In the genomic region with DNA sequence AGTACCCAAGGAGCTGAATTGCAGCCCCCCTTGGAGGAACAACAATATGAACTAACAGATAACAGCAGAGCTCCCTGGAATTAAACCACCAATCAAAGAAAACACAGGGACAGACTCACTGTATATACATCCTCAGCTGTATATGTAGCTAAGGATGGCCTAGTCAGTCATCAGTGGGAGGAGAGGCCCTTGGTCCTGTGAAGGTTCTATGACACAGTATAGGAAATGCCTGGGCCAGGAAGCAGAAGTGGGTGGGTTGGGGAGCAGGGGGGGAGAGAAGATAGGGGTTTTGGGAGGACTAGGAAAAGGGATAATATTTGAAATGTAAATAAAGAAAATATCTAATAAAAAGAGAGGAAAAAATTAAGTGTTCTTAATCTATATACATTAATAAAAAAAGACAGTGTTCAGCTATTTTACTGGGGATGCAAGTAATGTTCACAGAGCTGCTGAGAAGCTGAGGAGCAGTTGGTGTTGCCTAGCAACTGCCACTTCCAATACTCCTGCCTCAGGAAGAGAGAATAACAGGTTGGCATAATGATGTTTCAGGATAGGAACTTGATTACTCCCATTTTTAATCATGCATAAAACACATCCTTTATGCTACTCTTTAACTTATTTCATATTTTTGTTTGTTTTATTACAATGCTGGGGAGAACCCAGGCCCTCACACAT, we compare ENCODE assay signal across 27 mouse cellular contexts. TPM values are rescaled to one million over a fixed set of nuclear protein-coding genes. Genes with fewer than 3 reads are reported as not detected.
DNase-seq lines count a peak whose midpoint lies in the region; ATAC-seq lines count a peak whose summit lies in the region.
"Had no signal": no experiment of that assay in that cellular context is flagged by ENCODE, and none has a peak within 500 bp of the region (broad histone marks: within the 10 kb centered on the region; RNA-seq: fewer than 3 reads in every experiment).

No protein-coding gene starts in this region.

- no peaks in the 10 kb centered on the region for H3K36me3 ChIP-seq in forebrain, embryonic 16.5 days (ENCODE audit: control insufficient read depth, insufficient read depth)
- no peaks in the 10 kb centered on the region for H3K36me3 ChIP-seq in forebrain, embryonic 11.5 days (ENCODE audit: control insufficient read depth, insufficient read depth, low read length)
- no peaks in the 10 kb centered on the region for H3K36me3 ChIP-seq in neural tube, embryonic 15.5 days
- H3K36me3 ChIP-seq: embryonic facial prominence, embryonic 10.5 days; limb, embryonic 12.5 days had no signal

- no peaks in the 10 kb centered on the region for H3K9me3 ChIP-seq in forebrain, embryonic 16.5 days (ENCODE audit: control insufficient read depth, low read length)
- H3K9me3 ChIP-seq in forebrain, embryonic 11.5 days (ENCODE audit: control insufficient read depth, low read length): no peaks in the 10 kb centered on the region
- no peaks in the 10 kb centered on the region for H3K9me3 ChIP-seq in neural tube, embryonic 15.5 days (replicated peaks)
- H3K9me3 ChIP-seq: embryonic facial prominence, embryonic 10.5 days; limb, embryonic 12.5 days had no signal

- H3K27me3 ChIP-seq in forebrain, embryonic 16.5 days (replicated peaks; ENCODE audit: control insufficient read depth, insufficient read depth, low read length): no peaks in the 10 kb centered on the region
- H3K27me3 ChIP-seq in forebrain, embryonic 11.5 days (ENCODE audit: control insufficient read depth, insufficient read depth, low read length): no peaks in the 10 kb centered on the region
- no peaks in the 10 kb centered on the region for H3K27me3 ChIP-seq in neural tube, embryonic 15.5 days (replicated peaks)
- H3K27me3 ChIP-seq: limb, embryonic 12.5 days had no signal

- no peak overlapping the region for H3K27ac ChIP-seq in forebrain, embryonic 16.5 days (ENCODE audit: low read length)
- H3K27ac ChIP-seq in forebrain, embryonic 11.5 days (ENCODE audit: low read depth, low read length): no peak overlapping the region
- no peak overlapping the region for H3K27ac ChIP-seq in neural tube, embryonic 15.5 days (replicated peaks)
- H3K27ac ChIP-seq: embryonic facial prominence, embryonic 10.5 days; limb, embryonic 12.5 days; macrophage had no signal

- no peak overlapping the region for H3K9ac ChIP-seq in forebrain, embryonic 16.5 days (replicated peaks; ENCODE audit: low read depth, low read length)
- H3K9ac ChIP-seq in forebrain, embryonic 11.5 days (ENCODE audit: low read length): no peak overlapping the region
- H3K9ac ChIP-seq in neural tube, embryonic 15.5 days (replicated peaks): no peak overlapping the region
- H3K9ac ChIP-seq: limb, embryonic 12.5 days; liver, postnatal 0 days had no signal

- H3K4me1 ChIP-seq in forebrain, embryonic 16.5 days (replicated peaks; ENCODE audit: control insufficient read depth, insufficient read depth, low read length): no peaks in the 10 kb centered on the region
- H3K4me1 ChIP-seq in forebrain, embryonic 11.5 days (replicated peaks; ENCODE audit: control insufficient read depth, insufficient read depth, low read length): no peaks in the 10 kb centered on the region
- no peaks in the 10 kb centered on the region for H3K4me1 ChIP-seq in neural tube, embryonic 15.5 days
- H3K4me1 ChIP-seq: embryonic facial prominence, embryonic 10.5 days; limb, embryonic 12.5 days had no signal

- no peak overlapping the region for H3K4me2 ChIP-seq in forebrain, embryonic 16.5 days (ENCODE audit: low read length)
- no peak overlapping the region for H3K4me2 ChIP-seq in forebrain, embryonic 11.5 days (ENCODE audit: low read depth, low read length, severe bottlenecking)
- no peak overlapping the region for H3K4me2 ChIP-seq in neural tube, embryonic 15.5 days
- H3K4me2 ChIP-seq: limb, embryonic 12.5 days; liver, embryonic 11.5 days had no signal

- peak; percentile 86 for ATAC-seq in forebrain, embryonic 16.5 days
- ATAC-seq in forebrain, embryonic 11.5 days (replicated peaks; ENCODE audit: low FRiP score): no peak
- peak; percentile 80 for ATAC-seq in neural tube, embryonic 15.5 days (ENCODE audit: low FRiP score)
- ATAC-seq: CD4-positive, CD25-positive, alpha-beta regulatory T cell, adult 4 months; inflammation-experienced regulatory T-cells, adult 6 months; liver, postnatal 0 days; lung, postnatal 0 days had no signal

- intact Hi-C loops in heart, postnatal 14 days (cut with DNase I): no loop called here

- DNase-seq in forebrain, embryonic 11.5 days (ENCODE audit: low spot score): no peak
- DNase-seq in layer of hippocampus, adult 9-10 months (ENCODE audit: low spot score): peak; percentile 2
- DNase-seq in layer of hippocampus, postnatal 36 days: no peak
- DNase-seq in neural tube, embryonic 10.5 days (ENCODE audit: extremely low spot score, low spot score): no peak
- DNase-seq in brain, embryonic 18.5 days (ENCODE audit: low read depth, low spot score): peak; percentile 12
- DNase-seq in heart, postnatal 14 days: no peak
- DNase-seq: adrenal gland, postnatal 14 days; cerebellum, adult 11-12 months; cerebellum, postnatal 10 days; heart, postnatal 4 days; kidney, adult 18-20 months; kidney, postnatal 4 days; liver, postnatal 0 days; right cerebral cortex, postnatal 4 days; thymus, postnatal 25 days had no signal

- H3K4me3 ChIP-seq in forebrain, embryonic 16.5 days (replicated peaks; ENCODE audit: low read length): no peak overlapping the region
- H3K4me3 ChIP-seq in forebrain, embryonic 11.5 days (ENCODE audit: low read depth, low read length): no peak overlapping the region
- H3K4me3 ChIP-seq in neural tube, embryonic 15.5 days (replicated peaks): no peak overlapping the region
- H3K4me3 ChIP-seq: embryonic facial prominence, embryonic 10.5 days; limb, embryonic 12.5 days; myocyte had no signal

RNA-seq across cellular contexts. Expression of a gene that starts 43.8 kb away (rescaled TPM):
- polyA plus RNA-seq in forebrain, embryonic 16.5 days (2015; fragmentation: Nextera tagmentation; extraction: Ambion mirVana): 7.2 and 9.2 TPM in 2 replicates
- polyA plus RNA-seq in forebrain, embryonic 11.5 days (2014; fragmentation: Nextera tagmentation; extraction: Ambion mirVana): 4.0 and 5.8 TPM in 2 replicates
- 1 to 10 TPM; 9.6 TPM for total RNA-seq in layer of hippocampus, postnatal 36 days (2021)
- polyA plus RNA-seq in neural tube, embryonic 15.5 days (2015; fragmentation: Nextera tagmentation; extraction: Ambion mirVana): 8.3 and 10.4 TPM in 2 replicates
- under 1 TPM in 1 of 2 experiments, not detected in 1; 0.14 TPM for total RNA-seq in heart, postnatal 14 days (2021)
- total RNA-seq: adrenal gland, postnatal 14 days; gastrocnemius, adult 18-20 months; heart, adult 8-10 months had no signal
- polyA plus RNA-seq: CD4-positive, CD25-positive, alpha-beta regulatory T cell, adult 4 months; inflammation-experienced regulatory T-cells, adult 6 months; liver, postnatal 0 days; macrophage; myocyte had no signal

RNA-seq across cellular contexts. Expression of a gene that starts 50.6 kb away (rescaled TPM):
- 2.2 and 2.9 TPM in 2 replicates for polyA plus RNA-seq in forebrain, embryonic 16.5 days (2015; fragmentation: Nextera tagmentation; extraction: Ambion mirVana)
- polyA plus RNA-seq in forebrain, embryonic 11.5 days (2014; fragmentation: Nextera tagmentation; extraction: Ambion mirVana): 4.0 and 4.7 TPM in 2 replicates
- total RNA-seq in layer of hippocampus, postnatal 36 days (2021): 10 to 100 TPM; 16.6 to 19.3 TPM
- polyA plus RNA-seq in neural tube, embryonic 15.5 days (2015; fragmentation: Nextera tagmentation; extraction: Ambion mirVana): 3.4 and 5.7 TPM in 2 replicates
- 10 to 100 TPM; 13.1 to 15.7 TPM for total RNA-seq in heart, postnatal 14 days (2021)
- polyA plus RNA-seq: CD4-positive, CD25-positive, alpha-beta regulatory T cell, adult 4 months; inflammation-experienced regulatory T-cells, adult 6 months had no signal

Comparison
In these comparisons a context has a peak if more than half of its experiments do, and no peak if none do; other contexts are left out.
1. DNase-seq: peak in layer of hippocampus, adult 9-10 months (single experiment) and brain, embryonic 18.5 days (single experiment); none in forebrain, embryonic 11.5 days (single experiment), layer of hippocampus, postnatal 36 days (0 of 2), neural tube, embryonic 10.5 days (single experiment) and heart, postnatal 14 days (0 of 2).